Comparison of ENCODE assay signal across 11 mouse cellular contexts in the genomic region with DNA sequence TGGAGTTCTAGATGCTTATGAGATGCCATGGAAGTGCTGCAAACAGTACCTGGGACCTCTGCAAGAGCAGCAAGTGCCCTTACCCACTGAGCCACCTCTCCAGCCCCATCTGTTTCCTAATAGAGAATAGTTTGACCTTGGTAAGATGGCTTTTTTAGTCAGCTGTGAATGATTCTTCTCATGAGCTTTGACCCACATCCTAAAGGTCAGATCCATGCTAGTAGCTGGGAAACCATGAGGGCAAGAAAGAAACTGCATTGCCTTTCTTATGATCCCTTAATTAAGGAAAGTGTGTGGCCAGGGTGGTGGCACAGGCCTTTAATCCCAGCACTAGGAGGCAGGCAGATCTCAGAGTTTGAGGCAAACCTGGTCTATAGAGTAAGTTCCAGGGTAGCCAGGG.
"Had no signal": no experiment of that assay in that cellular context is flagged by ENCODE, and none has a peak within 500 bp of the region (broad histone marks: within the 10 kb centered on the region; RNA-seq: fewer than 3 reads in every experiment).

No protein-coding gene starts in this region.

- H3K27ac ChIP-seq: left cerebral cortex, adult 2 months; limb, embryonic 10.5 days; liver, embryonic 15.5 days; midbrain, embryonic 15.5 days; neural tube, embryonic 12.5 days; stomach, postnatal 0 days had no signal

- H3K36me3 ChIP-seq: limb, embryonic 10.5 days; liver, embryonic 15.5 days; midbrain, embryonic 15.5 days; neural tube, embryonic 12.5 days had no signal

- DNase-seq: lung, embryonic 14.5 days; lung, postnatal 10 days; lung, postnatal 4 days; thymus, adult 2 months; thymus, postnatal 25 days had no signal

- H3K27me3 ChIP-seq: liver, embryonic 15.5 days; midbrain, embryonic 15.5 days; neural tube, embryonic 12.5 days had no signal

- H3K9me3 ChIP-seq: limb, embryonic 10.5 days; liver, embryonic 15.5 days; midbrain, embryonic 15.5 days; neural tube, embryonic 12.5 days had no signal

- H3K4me3 ChIP-seq: left cerebral cortex, adult 2 months; limb, embryonic 10.5 days; liver, embryonic 15.5 days; midbrain, embryonic 15.5 days; neural tube, embryonic 12.5 days had no signal
